Mouse (Mus musculus) cerebellum, postnatal 25 days (tissue): Measurements from ENCODE around the gene Polr1a.

Source experiments
- DNase-seq, 2 experiments: peaks; one replicate each; pipeline ENCODE4 v3.0.0; 2021; ENCODE audit warnings: mixed read lengths in 2 of 2

Gene Polr1a

GRCm38 (mm10) chr6:71999917-72000512, 91.2 kb downstream of the Polr1a start:
- DNase-seq: no peak

- peak in 1 of 2 experiments; percentile 48 for DNase-seq
Observed at GRCm38 (mm10) chr6:72001220-72001777, 92.4 kb downstream of the Polr1a start.

- no peak for DNase-seq
Observed at GRCm38 (mm10) chr6:72007411-72008212, 98.8 kb downstream of the Polr1a start.

- no peak for DNase-seq
Observed at GRCm38 (mm10) chr6:72008213-72008655, 99.4 kb downstream of the Polr1a start.

GRCm38 (mm10) chr6:72009454-72009853, 100.6 kb downstream of the Polr1a start:
- no peak for DNase-seq

GRCm38 (mm10) chr6:72014033-72014432, 105.2 kb downstream of the Polr1a start:
- DNase-seq: peak; percentile 54 to 57

- DNase-seq: no peak
Observed at GRCm38 (mm10) chr6:72018052-72018451, 109.2 kb downstream of the Polr1a start.

- no peak for DNase-seq
Observed at GRCm38 (mm10) chr6:72025497-72025896, 116.6 kb downstream of the Polr1a start.

GRCm38 (mm10) chr6:72028079-72028478, 119.2 kb downstream of the Polr1a start:
- no peak for DNase-seq

GRCm38 (mm10) chr6:72029674-72030073, 120.8 kb downstream of the Polr1a start:
- DNase-seq: no peak
